ENCODE assay signal across 10 mouse cellular contexts in the genomic region with DNA sequence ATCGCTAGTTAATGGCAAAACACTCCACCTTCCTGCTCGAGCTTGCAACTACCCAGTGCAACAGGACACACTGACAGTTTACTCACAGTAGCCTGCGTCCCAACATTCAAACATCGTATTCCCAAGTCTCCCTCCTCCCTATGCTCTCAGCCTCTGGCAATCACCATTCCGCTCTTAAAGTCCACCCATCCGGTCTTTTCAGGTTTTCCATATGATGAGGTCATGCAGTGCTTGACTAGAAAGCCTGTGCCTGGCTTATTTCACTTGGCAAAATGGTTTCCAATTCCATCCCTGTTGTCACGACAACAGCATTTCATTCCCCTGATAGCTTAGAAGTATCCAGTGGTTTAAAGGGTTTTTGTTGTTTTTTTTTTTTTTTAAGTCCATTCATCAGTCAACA.
DNase-seq lines count a peak whose midpoint lies in the region; ATAC-seq and TF ChIP-seq lines count a peak whose summit lies in the region.
"Had no signal": no experiment of that assay in that cellular context is flagged by ENCODE, and none has a peak within 500 bp of the region (broad histone marks: within the 10 kb centered on the region; RNA-seq: fewer than 3 reads in every experiment).

No protein-coding gene starts in this region.

- no peak overlapping the region for H3K4me2 ChIP-seq in limb, embryonic 14.5 days (replicated peaks; ENCODE audit: low read depth, low read length, severe bottlenecking)
- peak overlapping the region; percentile 6 for H3K4me2 ChIP-seq in forebrain, embryonic 16.5 days (ENCODE audit: low read length)
- H3K4me2 ChIP-seq in hindbrain, embryonic 16.5 days (ENCODE audit: low read length), result peak overlapping the region; percentile 27; the same call in 1 of the 2 replicates
- H3K4me2 ChIP-seq: kidney, embryonic 15.5 days; liver, embryonic 15.5 days had no signal

- H3K9me3 ChIP-seq in limb, embryonic 14.5 days (ENCODE audit: control insufficient read depth, low read length), result no peaks in the 10 kb centered on the region
- H3K9me3 ChIP-seq in limb, embryonic 10.5 days (replicated peaks), result no peaks in the 10 kb centered on the region
- no peaks in the 10 kb centered on the region for H3K9me3 ChIP-seq in forebrain, embryonic 16.5 days (ENCODE audit: control insufficient read depth, low read length)
- no peaks in the 10 kb centered on the region for H3K9me3 ChIP-seq in hindbrain, embryonic 16.5 days (ENCODE audit: control insufficient read depth, low read length)
- H3K9me3 ChIP-seq: kidney, embryonic 15.5 days; liver, embryonic 15.5 days had no signal

- no peak for TF ChIP-seq CTCF in lung, adult 2 months (IDR thresholded peaks at IDR 0.05; ENCODE audit: insufficient read depth, low read length)

- H3K4me3 ChIP-seq in limb, embryonic 14.5 days (replicated peaks; ENCODE audit: low read length), result no peak overlapping the region
- H3K4me3 ChIP-seq in limb, embryonic 10.5 days, result no peak overlapping the region
- H3K4me3 ChIP-seq in forebrain, embryonic 16.5 days (replicated peaks; ENCODE audit: low read length), result no peak overlapping the region
- no peak overlapping the region for H3K4me3 ChIP-seq in hindbrain, embryonic 16.5 days (ENCODE audit: low read length)
- H3K4me3 ChIP-seq in lung, adult 2 months (replicated peaks; ENCODE audit: extremely low read depth, low read depth, low read length), result no peak overlapping the region
- H3K4me3 ChIP-seq: kidney, embryonic 15.5 days; liver, embryonic 15.5 days had no signal

- H3K4me1 ChIP-seq in limb, embryonic 14.5 days (ENCODE audit: control insufficient read depth, insufficient read depth, low read length), result no peaks in the 10 kb centered on the region
- H3K4me1 ChIP-seq in limb, embryonic 10.5 days, result peaks cover 5% of the 10 kb centered on the region; the same call in 1 of the 2 replicates
- H3K4me1 ChIP-seq in forebrain, embryonic 16.5 days (replicated peaks; ENCODE audit: control insufficient read depth, insufficient read depth, low read length), result peaks cover 16% of the 10 kb centered on the region
- H3K4me1 ChIP-seq in hindbrain, embryonic 16.5 days (ENCODE audit: control insufficient read depth, insufficient read depth, low read depth, low read length), result peaks cover 14% of the 10 kb centered on the region
- no peaks in the 10 kb centered on the region for H3K4me1 ChIP-seq in lung, adult 2 months (ENCODE audit: control insufficient read depth, insufficient read depth, low read length)
- H3K4me1 ChIP-seq: liver, embryonic 15.5 days had no signal

- no peaks in the 10 kb centered on the region for H3K36me3 ChIP-seq in limb, embryonic 14.5 days (ENCODE audit: control insufficient read depth, insufficient read depth, low read length)
- no peaks in the 10 kb centered on the region for H3K36me3 ChIP-seq in limb, embryonic 10.5 days
- H3K36me3 ChIP-seq in forebrain, embryonic 16.5 days (ENCODE audit: control insufficient read depth, insufficient read depth), result no peaks in the 10 kb centered on the region
- H3K36me3 ChIP-seq in hindbrain, embryonic 16.5 days (ENCODE audit: control insufficient read depth, insufficient read depth, low read length), result no peaks in the 10 kb centered on the region
- H3K36me3 ChIP-seq: kidney, embryonic 15.5 days; liver, embryonic 15.5 days had no signal

- no peak for ATAC-seq in limb, embryonic 14.5 days (ENCODE audit: low FRiP score, low read depth)
- peak; percentile 59 for ATAC-seq in forebrain, embryonic 16.5 days
- ATAC-seq in hindbrain, embryonic 16.5 days, result peak; percentile 74

- H3K27me3 ChIP-seq in limb, embryonic 14.5 days (ENCODE audit: control insufficient read depth, insufficient read depth, low read length), result no peaks in the 10 kb centered on the region
- peaks cover 12% of the 10 kb centered on the region for H3K27me3 ChIP-seq in limb, embryonic 10.5 days (ENCODE audit: low read depth, poor library complexity, severe bottlenecking)
- H3K27me3 ChIP-seq in forebrain, embryonic 16.5 days (replicated peaks; ENCODE audit: control insufficient read depth, insufficient read depth, low read length), result 0 out of 2 replicates have a peak, but pooled peaks cover 2% of the 10 kb centered on the region
- H3K27me3 ChIP-seq in hindbrain, embryonic 16.5 days (replicated peaks; ENCODE audit: control insufficient read depth, insufficient read depth, low read length), result 0 out of 2 replicates have a peak, but pooled peaks cover under 1% of the 10 kb centered on the region

- DNase-seq in limb, embryonic 14.5 days (ENCODE audit: low spot score), result peak; percentile 42
- no peak for DNase-seq in limb, embryonic 10.5 days (ENCODE audit: low spot score)
- no peak for DNase-seq in natural killer cell, adult 2 months (ENCODE audit: low spot score in 2 of 2)
- no peak for DNase-seq in lung, adult 2 months
- DNase-seq in thymus, postnatal 14 days, result no peak
- no peak for DNase-seq in ovary, postnatal 14 days (ENCODE audit: low spot score)

- WGBS in limb, embryonic 14.5 days, result 54% methylated on average over 7 of the region's 7 CpGs
- 78% methylated on average over 7 of the region's 7 CpGs for WGBS in limb, embryonic 10.5 days
- WGBS in forebrain, embryonic 16.5 days, result 9% methylated on average over 7 of the region's 7 CpGs
- WGBS in hindbrain, embryonic 16.5 days, result 37% methylated on average over 7 of the region's 7 CpGs
- 72% methylated on average over 7 of the region's 7 CpGs for WGBS in lung, adult 2 months

- no peak for TF ChIP-seq POLR2A in limb, embryonic 14.5 days (IDR thresholded peaks at IDR 0.05; ENCODE audit: borderline replicate concordance, extremely low read depth, insufficient read depth, insufficient read length)
- no peak for TF ChIP-seq POLR2A in lung, adult 2 months (IDR thresholded peaks at IDR 0.05; ENCODE audit: borderline replicate concordance, extremely low read depth, low read depth, low read length)

- H3K27ac ChIP-seq in limb, embryonic 14.5 days (replicated peaks; ENCODE audit: low read depth, low read length), result no peak overlapping the region
- no peak overlapping the region for H3K27ac ChIP-seq in limb, embryonic 10.5 days
- H3K27ac ChIP-seq in forebrain, embryonic 16.5 days (ENCODE audit: low read length), result peak overlapping the region; percentile 31
- no peak overlapping the region for H3K27ac ChIP-seq in hindbrain, embryonic 16.5 days (ENCODE audit: low read depth, low read length)
- H3K27ac ChIP-seq: kidney, embryonic 15.5 days; liver, embryonic 15.5 days had no signal

- H3K9ac ChIP-seq in limb, embryonic 14.5 days (ENCODE audit: low read depth, low read length, severe bottlenecking), result no peak overlapping the region
- H3K9ac ChIP-seq in forebrain, embryonic 16.5 days (replicated peaks; ENCODE audit: low read depth, low read length), result no peak overlapping the region
- no peak overlapping the region for H3K9ac ChIP-seq in hindbrain, embryonic 16.5 days (ENCODE audit: low read depth, low read length)
- H3K9ac ChIP-seq: kidney, embryonic 15.5 days; liver, embryonic 15.5 days had no signal
